Mouse (Mus musculus) lung, embryonic 14.5 days (tissue): Measurements from ENCODE around the gene Dclk1. TPM values are rescaled to one million over a fixed set of nuclear protein-coding genes. Genes with fewer than 3 reads are reported as not detected.

ENCODE experiments used
- ATAC-seq: fragments of 200-750 bp; cut with Nextera tagmentation; 2 replicates; pipeline ENCODE4 v1.8.0; 2017; ENCODE audit warnings: mild to moderate bottlenecking, moderate TSS enrichment, moderate library complexity; ENCODE audit not compliant: insufficient read depth
- DNase-seq: peaks from one replicate; pipeline ENCODE4 v3.0.0-alpha.2; 2015
- H3K27ac ChIP-seq: fragments of 300-500 bp; sonication (generic); 2 replicates; pipeline ENCODE4 v1.5.1; 2014; ENCODE audit warnings: low read depth, mild to moderate bottlenecking, moderate library complexity
- H3K27me3 ChIP-seq: fragments of 300-500 bp; sonication (generic); 2 replicates; pipeline ENCODE4 v1.6.1; 2014; ENCODE audit warnings: low read length, control low read depth; ENCODE audit not compliant: insufficient read depth
- H3K36me3 ChIP-seq: fragments of 300-500 bp; sonication (generic); 2 replicates; pipeline ENCODE4 v1.6.1; 2014; ENCODE audit warnings: control low read depth; ENCODE audit not compliant: insufficient read depth
- H3K4me1 ChIP-seq: fragments of 300-500 bp; sonication (generic); 2 replicates; pipeline ENCODE4 v1.6.1; 2014; ENCODE audit warnings: antibody characterized with exemption, control low read depth; ENCODE audit not compliant: insufficient read depth
- H3K4me2 ChIP-seq: fragments of 300-500 bp; sonication (generic); 2 replicates; pipeline ENCODE4 v1.6.1; 2014; ENCODE audit warnings: mild to moderate bottlenecking
- H3K4me3 ChIP-seq: fragments of 300-500 bp; sonication (generic); 2 replicates; pipeline ENCODE4 v1.5.1; 2014; ENCODE audit warnings: low read depth, low read length
- H3K9ac ChIP-seq: fragments of 300-500 bp; sonication (generic); 2 replicates; pipeline ENCODE4 v1.6.1; 2014
- H3K9me3 ChIP-seq: fragments of 300-500 bp; sonication (generic); 2 replicates; pipeline ENCODE4 v1.6.1; 2016; ENCODE audit warnings: low read depth, low read length, control low read depth
- CTCF ChIP-seq: IDR thresholded peaks from 2 replicates; pipeline ENCODE4 v1.5.1; 2016; ENCODE audit warnings: antibody characterized with exemption, low read depth
- WGBS: fragments of 180-500 bp; shearing (Covaris S2); extraction: QIAGEN DNeasy Blood & Tissue Kit; methylation state at CpG from one replicate; pipeline ENCODE4 v1.1.7; 2014; 5-methylcytosine and 5-hydroxymethylcytosine counted together
- polyA plus RNA-seq: library from polyadenylated mRNA; unstranded; fragments of >200 nt; fragmentation: Nextera tagmentation; extraction: Ambion mirVana; gene quantifications from 2 replicates; pipeline ENCODE4 v1.2.1, GENCODE M21; 2014

Dclk1 gene
- polyA plus RNA-seq, 1 experiment from 2014 or later = 11.3 TPM

DNA sequence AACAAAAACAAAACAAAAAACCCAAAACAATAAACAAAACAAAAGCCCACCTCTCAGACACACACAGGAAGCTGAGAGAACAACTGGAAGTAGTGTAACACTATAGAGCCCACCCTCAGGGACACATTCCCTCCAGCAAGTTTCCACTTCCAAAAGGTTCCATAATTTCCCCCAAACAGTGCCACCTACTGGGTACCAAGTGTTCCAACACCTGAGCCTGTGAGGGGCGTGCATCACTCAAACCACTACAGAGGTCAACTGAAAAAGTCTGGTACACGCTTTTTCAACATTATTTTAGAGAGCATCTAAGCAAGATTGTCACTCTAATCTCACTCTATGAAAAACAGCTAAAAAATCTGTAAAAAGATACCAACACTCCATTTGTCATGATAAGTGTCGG is 325.3 kb downstream of the Dclk1 start:
- no peak overlapping the region for H3K9ac ChIP-seq
- H3K9me3 ChIP-seq = no peaks in the 10 kb centered on the region
- H3K4me1 ChIP-seq = 0 out of 2 replicates have a peak, but pooled peaks cover 3% of the 10 kb centered on the region
- 84% methylated on average over 3 of the region's 3 CpGs for WGBS
- no peak overlapping the region for H3K4me3 ChIP-seq
- no peaks in the 10 kb centered on the region for H3K36me3 ChIP-seq
- ATAC-seq (no peak), DNase-seq (no peak)
- H3K27me3 ChIP-seq = no peaks in the 10 kb centered on the region
- TF ChIP-seq CTCF = peak; percentile 13; the same call in 1 of the 2 replicates
- H3K4me2 ChIP-seq = no peak overlapping the region
- H3K27ac ChIP-seq = no peak overlapping the region

DNA sequence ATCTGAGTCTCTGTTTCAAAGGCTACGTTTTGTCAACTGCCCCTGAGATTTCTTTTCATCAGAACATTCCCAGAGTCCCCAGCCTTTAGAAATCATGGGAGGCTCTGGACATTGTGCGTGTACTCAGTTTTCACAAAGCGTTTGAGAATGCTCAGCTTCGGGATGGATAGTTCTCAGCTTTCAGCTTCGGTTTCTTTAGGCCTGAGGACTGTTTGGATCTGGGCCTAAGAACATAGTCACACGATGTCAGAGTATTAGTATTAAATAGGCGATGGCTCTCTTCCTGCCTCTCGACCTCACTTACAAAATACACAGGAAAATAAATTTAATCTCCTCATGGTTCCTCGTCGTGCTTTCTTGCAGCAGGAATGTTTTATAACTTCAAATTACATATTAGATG is 327.4 kb downstream of the Dclk1 start:
- no peak for TF ChIP-seq CTCF
- DNase-seq = no peak
- no peak overlapping the region for H3K27ac ChIP-seq
- 43% methylated on average over 10 of the region's 10 CpGs for WGBS
- no peak overlapping the region for H3K9ac ChIP-seq
- ATAC-seq = no peak
- H3K27me3 ChIP-seq = no peaks in the 10 kb centered on the region
- H3K36me3 ChIP-seq = no peaks in the 10 kb centered on the region
- H3K9me3 ChIP-seq = no peaks in the 10 kb centered on the region
- no peak overlapping the region for H3K4me2 ChIP-seq
- H3K4me3 ChIP-seq = no peak overlapping the region
- H3K4me1 ChIP-seq = 0 out of 2 replicates have a peak, but pooled peaks cover 3% of the 10 kb centered on the region

DNA sequence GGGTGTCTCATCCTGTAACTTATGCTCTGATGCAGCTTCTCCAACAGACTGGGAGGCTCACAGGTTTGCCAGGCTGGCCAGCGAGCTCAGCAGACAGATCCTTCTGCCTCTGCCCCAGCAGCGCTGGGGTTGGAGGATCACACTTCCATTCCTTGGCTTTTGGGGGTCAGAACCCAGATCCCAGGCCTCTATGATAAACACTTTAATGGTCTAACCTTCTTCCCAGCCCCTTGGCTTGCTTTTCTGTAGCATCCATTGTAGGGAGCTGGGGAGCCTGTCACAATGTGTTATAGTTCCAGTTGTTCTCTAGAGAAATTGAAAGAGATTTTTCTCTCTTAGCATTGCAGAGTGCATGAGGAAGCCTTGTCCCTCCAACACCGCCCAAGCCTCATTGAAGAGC is 328.9 kb downstream of the Dclk1 start:
- H3K4me2 ChIP-seq = no peak overlapping the region
- no peak overlapping the region for H3K27ac ChIP-seq
- no peaks in the 10 kb centered on the region for H3K27me3 ChIP-seq
- no peaks in the 10 kb centered on the region for H3K9me3 ChIP-seq
- 76% methylated on average over 3 of the region's 3 CpGs for WGBS
- no peak overlapping the region for H3K4me3 ChIP-seq
- 0 out of 2 replicates have a peak, but pooled peaks cover 3% of the 10 kb centered on the region for H3K4me1 ChIP-seq
- DNase-seq (no peak), ATAC-seq (no peak)
- H3K36me3 ChIP-seq = no peaks in the 10 kb centered on the region
- no peak for TF ChIP-seq CTCF
- H3K9ac ChIP-seq = no peak overlapping the region

DNA sequence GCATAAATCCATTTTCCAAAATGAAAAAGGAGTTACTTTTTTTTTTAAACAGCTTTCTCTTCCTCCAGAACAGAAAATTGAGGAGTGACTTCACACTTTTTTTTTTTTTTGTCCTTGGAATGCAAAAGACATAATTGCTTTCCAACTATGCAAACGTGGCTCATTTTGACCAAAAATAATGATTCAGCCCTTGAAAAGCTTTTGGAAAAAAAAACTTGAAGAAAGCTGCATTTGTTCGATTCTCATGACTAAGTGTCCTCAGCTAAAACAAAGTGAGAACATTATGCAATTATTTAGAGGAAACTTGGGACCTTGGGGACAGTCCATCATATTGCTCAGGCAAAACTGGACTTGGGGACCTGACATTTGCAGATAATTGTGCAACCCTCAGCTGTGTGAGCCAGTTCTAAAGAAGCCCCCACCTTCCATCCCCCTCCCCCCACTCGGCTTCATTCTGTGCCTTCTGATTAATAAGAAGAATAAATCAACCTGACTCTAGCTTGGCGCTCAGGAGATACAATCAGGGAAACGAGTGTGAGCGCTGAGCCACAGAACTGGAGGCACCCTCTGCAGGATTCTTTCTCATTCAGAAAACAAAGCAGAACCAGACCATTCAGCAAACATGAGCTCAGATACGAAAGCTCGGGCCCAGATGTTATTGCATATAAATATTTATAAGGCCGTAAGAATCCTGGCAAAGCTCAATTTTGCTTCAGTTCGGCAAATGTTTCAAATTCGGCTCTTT is 329.6 kb downstream of the Dclk1 start:
- no peak for ATAC-seq
- 40% methylated on average over 11 of the region's 11 CpGs for WGBS
- DNase-seq = peak; percentile 59
- no peak overlapping the region for H3K4me2 ChIP-seq
- H3K36me3 ChIP-seq = no peaks in the 10 kb centered on the region
- H3K9ac ChIP-seq = no peak overlapping the region
- H3K27me3 ChIP-seq = no peaks in the 10 kb centered on the region
- no peak for TF ChIP-seq CTCF
- H3K4me1 ChIP-seq = 0 out of 2 replicates have a peak, but pooled peaks cover 3% of the 10 kb centered on the region
- H3K27ac ChIP-seq = no peak overlapping the region
- no peak overlapping the region for H3K4me3 ChIP-seq
- no peaks in the 10 kb centered on the region for H3K9me3 ChIP-seq

DNA sequence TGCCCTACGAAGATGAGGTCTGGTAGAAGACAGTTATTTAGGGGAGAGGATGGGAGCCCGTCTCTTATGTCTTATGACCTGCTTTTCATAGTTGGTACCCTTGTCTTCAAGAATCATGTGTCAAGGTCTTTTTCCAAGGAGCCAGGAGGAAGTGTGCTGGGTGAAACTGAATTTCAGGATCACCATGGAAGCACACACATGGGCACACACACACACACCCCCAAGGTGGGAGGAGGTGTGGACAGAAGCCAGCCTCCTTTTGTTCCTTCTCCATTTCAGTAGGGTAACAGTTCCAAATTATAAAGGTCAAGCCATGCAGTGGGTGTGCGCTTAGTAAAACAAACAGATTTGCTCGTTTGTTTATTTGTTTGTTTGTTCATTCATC is 330.1 kb downstream of the Dclk1 start:
- Histone ChIP-seq H3K4me1 (0 out of 2 replicates have a peak, but pooled peaks cover 3% of the 10 kb centered on the region), H3K27ac (no peak overlapping the region), H3K4me2 (no peak overlapping the region), H3K4me3 (no peak overlapping the region), H3K27me3 (no peaks in the 10 kb centered on the region), H3K9ac (no peak overlapping the region), H3K36me3 (no peaks in the 10 kb centered on the region), H3K9me3 (no peaks in the 10 kb centered on the region)
- TF ChIP-seq CTCF = no peak
- DNase-seq = no peak
- 67% methylated on average over 4 of the region's 4 CpGs for WGBS
- no peak for ATAC-seq

DNA sequence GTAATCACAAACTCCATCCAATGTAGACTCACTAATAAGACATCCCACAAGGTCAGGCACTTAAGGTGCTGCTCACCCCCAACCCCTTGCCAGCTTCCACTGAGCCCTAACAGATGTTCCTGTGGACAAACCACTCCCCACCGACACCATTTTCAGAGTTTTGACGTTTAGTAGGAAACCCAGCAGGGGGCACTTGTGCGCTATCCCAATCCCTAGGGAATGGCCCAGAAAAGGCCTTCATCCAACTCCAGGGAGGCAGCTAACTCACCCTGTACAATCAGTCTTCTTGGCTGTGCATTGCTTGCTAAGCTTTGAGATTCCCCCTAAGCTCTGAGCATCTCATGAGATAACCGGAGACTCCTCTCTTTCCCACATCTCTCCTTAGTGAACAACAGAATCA is 331.8 kb downstream of the Dclk1 start:
- WGBS = 38% methylated on average over 4 of the region's 4 CpGs
- DNase-seq = peak; percentile 81
- H3K27ac ChIP-seq = no peak overlapping the region

DNA sequence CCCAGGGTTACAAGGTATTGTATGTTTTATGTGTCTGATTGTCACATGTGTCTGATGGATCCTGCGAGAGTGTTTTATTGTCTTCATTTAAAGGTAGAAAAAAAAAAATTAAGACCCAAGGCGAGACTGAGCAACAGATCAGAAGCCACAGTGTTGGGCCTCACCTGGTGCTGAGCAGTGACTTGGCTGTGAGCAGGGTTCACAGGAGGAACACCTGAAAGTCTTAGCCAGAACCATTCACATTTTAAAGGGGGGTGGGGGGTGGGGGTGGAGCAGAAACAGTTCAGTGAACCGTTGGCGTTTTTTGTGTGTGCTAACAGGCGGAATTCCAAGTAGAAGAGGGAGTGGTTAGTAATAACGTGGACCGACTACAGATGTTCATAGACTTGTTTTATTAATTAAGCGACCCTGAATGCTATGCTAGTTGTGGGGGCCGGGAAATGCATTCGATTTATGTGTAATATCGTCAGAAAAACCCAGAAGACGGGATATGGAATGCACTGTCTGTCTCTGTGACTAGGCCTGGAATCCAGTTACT is 345.3 kb downstream of the Dclk1 start:
- Histone ChIP-seq H3K36me3 (no peaks in the 10 kb centered on the region), H3K9ac (no peak overlapping the region), H3K4me3 (no peak overlapping the region), H3K27me3 (no peaks in the 10 kb centered on the region), H3K4me1 (0 out of 2 replicates have a peak, but pooled peaks cover 10% of the 10 kb centered on the region), H3K27ac (no peak overlapping the region), H3K4me2 (no peak overlapping the region), H3K9me3 (no peaks in the 10 kb centered on the region)
- DNase-seq = no peak
- no peak for TF ChIP-seq CTCF
- WGBS = 29% methylated on average over 12 of the region's 12 CpGs
- no peak; the same call in 1 of the 2 replicates for ATAC-seq

More for the DNA sequence above, 331.8 kb downstream of the Dclk1 start:
- Histone ChIP-seq H3K4me3 (no peak overlapping the region), H3K9ac (no peak overlapping the region), H3K36me3 (no peaks in the 10 kb centered on the region), H3K4me2 (no peak overlapping the region), H3K9me3 (no peaks in the 10 kb centered on the region), H3K4me1 (0 out of 2 replicates have a peak, but pooled peaks cover 3% of the 10 kb centered on the region), H3K27me3 (no peaks in the 10 kb centered on the region)
- peak; percentile 67 for TF ChIP-seq CTCF
- ATAC-seq = peak; percentile 38
